Mouse (Mus musculus) skeletal muscle tissue, postnatal 0 days (tissue): ENCODE results near the gene Ppp1r9a. TPM values are rescaled to one million over a fixed set of nuclear protein-coding genes. Genes with fewer than 3 reads are reported as not detected.

Experiments used
- polyA plus RNA-seq: library from polyadenylated mRNA; unstranded; fragments of >200 nt; fragmentation: Nextera tagmentation; extraction: Ambion mirVana; gene quantifications from 2 replicates; pipeline ENCODE4 v1.2.1, GENCODE M21; 2015

Ppp1r9a gene
- polyA plus RNA-seq: 17.0 and 21.2 TPM in 2 replicates

GRCm38 (mm10) chr6:4902674-4903324, at the start of gene Ppp1r9a:
Gene Ppp1r9a (plus strand): TSS chr6:4902917.

GRCm38 (mm10) chr6:5193693-5194092, 291.0 kb downstream of the Ppp1r9a start, which contains the start of gene Pon1:
Gene Pon1 (minus strand): TSS chr6:5193946.

Other genes starting within 250 kb of the Ppp1r9a start
- 67.5 and 68.9 TPM in 2 replicates for gene Sgce, start 155.7 kb upstream of the Ppp1r9a start, polyA plus RNA-seq
- gene Peg10, start 155.6 kb upstream of the Ppp1r9a start, polyA plus RNA-seq: 7.4 and 10.8 TPM in 2 replicates